Mouse (Mus musculus) inflammation-experienced regulatory T-cells, adult 6 months (primary cell): ENCODE measurements around the gene Hpcal4. TPM values are rescaled to one million over a fixed set of nuclear protein-coding genes. Genes with fewer than 3 reads are reported as not detected.
A peak's percentile ranks its signal among the peaks of the same experiment; 100 is the strongest.
"Not testable (repeated sequence)": the region's sequence is repeated elsewhere in the genome, so short reads cannot be mapped to it uniquely, and the experiment has no call there.

Experiments used
- ATAC-seq: one replicate; pipeline ENCODE4 v1.8.0; 2017
- polyA plus RNA-seq, 3 experiments: library from polyadenylated mRNA; unstranded; fragments of 100-300 nt; shearing (Covaris generic); gene quantifications; one replicate each; pipeline ENCODE4 v1.2.1; 2017

Hpcal4 gene
- not detected for polyA plus RNA-seq

- ATAC-seq: peak; percentile 59
Observed at GRCm38 (mm10) chr4:123182328-123183238, at the start of gene Hpcal4. Gene Hpcal4 (plus strand): TSS chr4:123183227.

GRCm38 (mm10) chr4:123137551-123137950 lies 45.5 kb upstream of the Hpcal4 start:
- no peak for ATAC-seq

- peak; percentile 99 for ATAC-seq
Observed at GRCm38 (mm10) chr4:123139513-123140154, 43.4 kb upstream of the Hpcal4 start, which contains the start of gene Ppie. Gene Ppie (minus strand): TSS chr4:123139951.

DNA sequence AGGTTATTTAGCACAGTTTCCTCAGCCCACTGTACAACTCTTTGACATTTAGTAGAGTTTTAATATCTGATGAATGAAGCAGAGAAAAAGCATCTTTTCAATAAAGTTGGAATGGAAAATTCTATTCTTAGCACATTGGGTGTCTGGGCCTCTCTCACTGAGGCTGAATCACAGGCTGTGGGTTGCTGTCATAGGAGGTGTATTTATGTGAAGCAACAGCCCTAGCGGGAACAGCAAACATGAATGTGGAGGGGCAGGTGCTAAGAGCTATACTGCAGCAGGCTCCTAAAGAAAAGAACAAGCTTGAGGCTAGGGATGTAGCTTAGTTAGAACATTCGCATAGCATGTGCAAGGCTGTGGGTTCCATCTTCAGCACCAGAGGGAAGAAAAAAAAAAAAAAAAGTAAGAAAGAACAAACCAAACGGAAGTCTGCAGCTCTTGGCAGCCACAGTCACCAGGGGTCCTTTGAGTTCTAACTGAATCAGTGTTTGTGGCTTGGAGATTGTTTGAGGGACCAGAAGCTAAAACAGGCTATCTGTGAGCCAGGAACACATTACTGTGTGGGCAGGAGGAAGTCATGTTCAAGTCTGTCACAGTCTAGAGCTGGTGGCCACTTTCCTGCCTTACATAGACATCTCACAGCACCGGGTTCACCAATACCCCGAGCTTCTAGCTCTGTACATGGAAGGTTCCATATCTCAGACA lies 35.4 kb upstream of the Hpcal4 start:
- peak; percentile 71 for ATAC-seq

- ATAC-seq: no peak
Observed at GRCm38 (mm10) chr4:123152003-123152402, 31.0 kb upstream of the Hpcal4 start.

DNA sequence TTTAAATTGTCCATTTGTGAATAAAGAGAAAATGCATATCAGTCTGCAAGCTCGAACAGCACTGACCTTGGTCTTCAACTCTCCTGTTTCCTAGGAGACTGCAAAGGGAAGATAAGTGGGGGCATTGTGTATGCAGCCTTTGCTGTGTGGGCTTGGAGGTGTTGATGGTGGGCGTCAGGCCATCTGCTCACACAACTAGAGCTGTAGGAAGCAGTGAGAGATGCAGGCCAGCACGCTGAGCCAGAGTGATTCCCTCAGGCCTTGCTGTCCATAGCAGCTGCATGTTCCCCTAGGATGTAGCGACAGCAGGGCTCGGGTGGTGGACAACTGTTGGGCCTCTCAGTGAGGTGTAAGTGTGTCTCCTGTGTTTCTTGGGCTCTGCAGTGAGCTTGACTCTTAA lies 30.1 kb upstream of the Hpcal4 start:
- no peak for ATAC-seq

GRCm38 (mm10) chr4:123155004-123155403 lies 28.0 kb upstream of the Hpcal4 start:
- ATAC-seq: no peak

- ATAC-seq: no peak
Observed at GRCm38 (mm10) chr4:123155427-123155826, 27.6 kb upstream of the Hpcal4 start.

DNA sequence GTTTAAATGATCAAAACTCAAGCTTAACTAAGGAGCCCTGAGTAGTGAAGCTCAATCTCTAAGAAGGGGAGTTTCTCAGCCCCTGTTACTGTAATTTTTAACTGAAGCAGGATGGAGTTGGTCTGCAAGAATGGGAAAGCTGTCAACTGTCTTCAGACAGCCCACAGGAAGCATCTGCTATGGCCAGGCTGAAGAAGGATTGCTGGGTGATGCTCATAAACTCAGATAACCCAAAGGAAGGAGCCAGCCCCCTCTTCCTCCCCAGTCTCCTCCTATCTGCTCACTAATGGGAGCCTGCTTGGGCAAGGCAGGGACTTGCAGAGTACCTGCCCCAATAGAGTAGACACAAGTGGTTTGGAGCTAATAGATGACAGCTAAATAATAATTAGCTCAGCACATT lies 27.2 kb upstream of the Hpcal4 start:
- ATAC-seq: no peak

DNA sequence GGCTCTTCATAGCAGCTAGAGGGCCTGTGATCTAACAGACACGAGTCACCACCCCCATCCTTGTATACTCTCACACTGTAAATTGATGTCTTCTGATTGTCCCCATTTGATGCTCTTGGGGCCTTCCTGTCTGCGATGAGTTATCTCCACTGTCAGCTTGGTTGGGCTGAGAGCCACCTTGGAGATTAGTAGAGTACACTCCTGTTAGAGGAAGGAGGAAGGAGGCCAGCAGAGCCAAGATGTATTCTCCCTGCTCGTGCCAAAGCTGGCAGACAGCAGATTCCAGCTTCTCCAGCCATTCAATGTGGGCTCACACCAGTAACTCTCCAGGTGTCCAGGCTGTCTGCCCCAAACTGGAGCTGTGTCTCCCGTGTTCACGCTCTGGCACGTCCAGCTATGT lies 22.5 kb upstream of the Hpcal4 start:
- ATAC-seq: no peak

- not testable (repeated sequence) for ATAC-seq
Observed at GRCm38 (mm10) chr4:123161251-123161650, 21.8 kb upstream of the Hpcal4 start.

DNA sequence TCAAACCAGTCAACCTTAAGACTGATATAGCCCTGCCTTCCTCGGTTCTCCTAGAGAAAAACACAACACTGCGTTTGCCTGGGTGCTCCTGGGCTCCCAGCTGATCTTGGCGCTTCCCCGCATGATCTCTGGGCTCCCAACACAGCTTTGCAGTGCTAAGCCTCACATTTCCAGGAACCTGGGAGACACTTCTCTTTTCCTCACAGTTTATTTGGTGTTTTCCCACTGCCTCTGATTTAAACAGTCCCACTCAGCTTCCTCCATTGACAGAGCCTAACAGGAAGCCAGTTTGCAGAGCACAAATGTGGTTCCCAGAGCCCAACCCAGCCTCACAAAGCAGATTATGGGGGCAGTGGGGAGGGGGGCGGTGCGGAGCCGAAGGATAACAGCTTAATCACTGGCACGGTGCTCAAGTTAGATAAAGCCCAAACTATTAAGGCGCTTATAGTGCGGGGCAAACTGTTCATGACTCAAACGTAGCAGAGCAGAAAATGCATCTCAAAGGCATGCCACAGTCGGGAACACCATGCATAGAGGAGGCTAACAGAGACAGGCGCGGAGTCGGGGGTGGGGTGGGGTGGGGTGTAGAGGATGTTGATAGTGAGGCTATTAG lies 20.6 kb upstream of the Hpcal4 start:
- ATAC-seq: no peak

GRCm38 (mm10) chr4:123164157-123164556 lies 18.9 kb upstream of the Hpcal4 start:
- no peak for ATAC-seq

DNA sequence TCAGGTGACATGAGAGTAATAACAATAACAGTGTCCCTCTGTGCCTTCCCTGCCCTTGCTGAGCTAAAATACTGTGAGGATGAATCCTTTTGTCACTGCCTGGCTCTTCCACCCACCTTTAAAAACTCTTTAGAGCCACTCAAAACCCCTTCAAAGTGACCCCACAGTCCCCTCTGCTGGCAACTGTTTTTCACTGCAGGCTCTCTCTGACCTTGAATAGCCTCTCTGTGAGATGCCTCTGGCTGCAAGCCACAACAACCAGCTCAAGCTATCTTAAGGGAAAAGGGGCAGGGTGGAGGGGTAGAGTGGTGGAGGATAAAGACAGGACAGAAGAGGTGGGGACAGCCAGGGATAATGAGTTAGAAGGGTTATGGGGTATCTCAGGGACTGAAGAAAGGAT lies 11.2 kb upstream of the Hpcal4 start:
- no peak for ATAC-seq

- ATAC-seq: peak; percentile 85
Observed at GRCm38 (mm10) chr4:123183239-123184056, 421 bp downstream of the Hpcal4 start.

GRCm38 (mm10) chr4:123184816-123185215 lies 1.8 kb downstream of the Hpcal4 start:
- ATAC-seq: no peak

GRCm38 (mm10) chr4:123192336-123192735 lies 9.3 kb downstream of the Hpcal4 start:
- ATAC-seq: no peak

- ATAC-seq: no peak
Observed at GRCm38 (mm10) chr4:123193791-123194190, 10.8 kb downstream of the Hpcal4 start.

- no peak for ATAC-seq
Observed at GRCm38 (mm10) chr4:123196695-123197094, 13.7 kb downstream of the Hpcal4 start.

- no peak for ATAC-seq
Observed at GRCm38 (mm10) chr4:123200771-123201185, 17.8 kb downstream of the Hpcal4 start.

GRCm38 (mm10) chr4:123201186-123202093 lies 18.4 kb downstream of the Hpcal4 start, which contains the start of gene Nt5c1a:
Gene Nt5c1a (plus strand): TSS chr4:123201504.
- ATAC-seq: no peak
